Mouse (Mus musculus) limb, embryonic 14.5 days (tissue): ENCODE measurements around the gene Baiap2. TPM values are rescaled to one million over a fixed set of nuclear protein-coding genes. Genes with fewer than 3 reads are reported as not detected.

Source experiments
- ATAC-seq: fragments of 200-750 bp; cut with Nextera tagmentation; 2 replicates; pipeline ENCODE4 v1.8.0; 2017; ENCODE audit warnings: low read depth, moderate number of reproducible peaks, moderate TSS enrichment; ENCODE audit not compliant: low FRiP score
- DNase-seq: peaks from one replicate; pipeline ENCODE4 v3.0.0-alpha.2; 2015; ENCODE audit warnings: low spot score
- H3K27ac ChIP-seq: fragments of 300-500 bp; sonication (generic); replicated peaks from 2 replicates; pipeline ENCODE4 v1.5.1; 2014; ENCODE audit warnings: low read depth, mild to moderate bottlenecking, low read length, moderate library complexity, mixed read lengths
- H3K27me3 ChIP-seq: fragments of 300-500 bp; sonication (generic); 2 replicates; pipeline ENCODE4 v1.6.1; 2014; ENCODE audit warnings: low read length, mixed read lengths; ENCODE audit not compliant: control insufficient read depth, insufficient read depth
- H3K36me3 ChIP-seq: fragments of 300-500 bp; sonication (generic); 2 replicates; pipeline ENCODE4 v1.6.1; 2014; ENCODE audit warnings: mild to moderate bottlenecking, low read length, moderate library complexity, mixed read lengths; ENCODE audit not compliant: control insufficient read depth, insufficient read depth
- H3K4me1 ChIP-seq: fragments of 300-500 bp; sonication (generic); 2 replicates; pipeline ENCODE4 v1.6.1; 2014; ENCODE audit warnings: antibody characterized with exemption, low read length, mixed read lengths; ENCODE audit not compliant: control insufficient read depth, insufficient read depth
- H3K4me2 ChIP-seq: fragments of 300-500 bp; sonication (generic); replicated peaks from 2 replicates; pipeline ENCODE4 v1.6.1; 2014; ENCODE audit warnings: low read depth, mild to moderate bottlenecking, low read length, moderate library complexity; ENCODE audit not compliant: severe bottlenecking
- H3K4me3 ChIP-seq: fragments of 300-500 bp; sonication (generic); replicated peaks from 2 replicates; pipeline ENCODE4 v1.5.1; 2014; ENCODE audit warnings: low read length
- H3K9ac ChIP-seq: fragments of 300-500 bp; sonication (generic); 2 replicates; pipeline ENCODE4 v1.6.1; 2014; ENCODE audit warnings: mild to moderate bottlenecking, low read depth, low read length, moderate library complexity; ENCODE audit not compliant: severe bottlenecking
- H3K9me3 ChIP-seq: fragments of 300-500 bp; sonication (generic); 2 replicates; pipeline ENCODE4 v1.6.1; 2016; ENCODE audit warnings: low read length; ENCODE audit not compliant: control insufficient read depth
- POLR2A ChIP-seq: fragments of 200-500 bp; IDR thresholded peaks from 2 replicates; pipeline ENCODE4 v1.8.0; 2012; ENCODE audit warnings: inconsistent platforms, mild to moderate bottlenecking, moderate library complexity, borderline replicate concordance; ENCODE audit not compliant: insufficient read depth, insufficient read length; ENCODE audit errors: extremely low read depth
- WGBS: fragments of 180-500 bp; shearing (Covaris S2); extraction: QIAGEN DNeasy Blood & Tissue Kit; methylation state at CpG from one replicate; pipeline ENCODE4 v1.1.7; 2014; 5-methylcytosine and 5-hydroxymethylcytosine counted together
- polyA plus RNA-seq, 2 experiments: library from polyadenylated mRNA; depleted of rRNA in 1 of 2; stranded (reverse) in 1 of 2; unstranded in 1 of 2; fragments of >200 nt; fragmentation: Nextera tagmentation in 1 of 2; extraction: Ambion mirVana in 1 of 2; gene quantifications; 2 replicates each; pipeline versions ENCODE4 v1.2.1 to v1.2.3; 2012 to 2014

The Baiap2 gene
- polyA plus RNA-seq, 2 experiments, result 28.1 to 29.5 TPM

DNA sequence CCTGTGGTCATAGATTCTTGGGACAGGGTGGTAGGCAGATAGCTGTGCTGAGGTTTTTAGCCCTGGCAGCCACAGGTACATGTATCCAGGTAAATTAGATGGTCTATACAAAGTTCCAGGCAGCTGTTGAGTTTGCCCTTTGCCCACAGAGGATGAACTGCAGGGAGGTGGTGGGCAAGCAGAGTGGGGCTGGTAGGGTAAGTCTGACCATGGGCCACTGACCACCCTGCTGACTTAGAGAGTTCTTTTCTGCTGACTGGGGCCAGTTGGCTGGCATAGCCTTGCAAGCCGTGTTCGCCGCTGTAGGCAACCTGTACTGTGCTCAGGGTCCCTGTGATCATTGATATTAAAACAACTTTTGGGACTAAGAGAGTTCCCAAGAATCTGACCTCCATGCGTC lies 36.1 kb downstream of the Baiap2 start:
- DNase-seq, result no peak
- Histone ChIP-seq H3K4me3 (no peak overlapping the region), H3K27me3 (no peaks in the 10 kb centered on the region), H3K9me3 (no peaks in the 10 kb centered on the region), H3K36me3 (peaks cover 20% of the 10 kb centered on the region), H3K4me1 (peaks cover 3% of the 10 kb centered on the region; the same call in 1 of the 2 replicates), H3K4me2 (no peak overlapping the region), H3K9ac (no peak overlapping the region), H3K27ac (no peak overlapping the region)
- TF ChIP-seq POLR2A, result no peak
- ATAC-seq, result no peak
- 92% methylated on average over 4 of the region's 4 CpGs for WGBS

DNA sequence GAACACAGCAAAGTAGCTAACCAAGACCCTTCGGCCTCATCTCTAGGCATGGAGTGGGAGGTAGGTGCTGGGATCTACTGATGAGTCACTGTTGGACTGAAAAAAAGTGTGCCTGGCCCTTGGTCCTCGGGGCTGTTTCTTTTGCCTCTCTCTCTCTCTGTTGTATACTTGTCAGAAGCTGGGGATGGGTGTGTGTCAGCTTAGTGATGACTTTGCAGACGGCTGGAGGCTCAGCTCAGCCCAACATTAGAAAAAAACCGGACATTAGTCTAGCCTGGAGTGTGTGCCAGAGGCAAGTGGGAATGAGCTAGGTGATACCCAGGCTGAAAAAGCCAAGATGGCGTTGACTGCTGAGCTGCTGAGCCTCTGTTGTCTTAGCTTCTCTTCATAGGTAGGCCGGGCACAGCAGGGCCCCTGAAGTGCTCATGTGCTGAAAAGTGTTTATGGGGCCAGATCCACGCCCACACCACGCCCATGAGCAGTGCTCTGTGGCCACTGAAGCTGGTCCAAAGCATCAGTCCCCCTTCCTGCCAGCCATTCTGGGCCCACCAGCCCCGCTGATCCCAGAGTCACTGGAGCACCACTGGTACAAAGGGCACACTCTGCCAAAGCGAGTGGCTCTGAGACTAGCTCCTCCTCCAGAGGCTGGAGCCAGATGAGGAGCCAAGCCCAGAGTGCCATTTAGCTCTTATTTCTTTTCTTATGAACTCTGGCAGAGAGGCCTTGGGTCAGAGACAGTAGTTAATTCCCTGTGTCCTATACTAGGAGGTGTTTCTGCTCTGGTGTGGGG lies 37.2 kb downstream of the Baiap2 start:
- ATAC-seq (no peak), DNase-seq (no peak)
- Histone ChIP-seq H3K36me3 (peaks cover 20% of the 10 kb centered on the region), H3K27ac (no peak overlapping the region), H3K4me1 (peaks cover 3% of the 10 kb centered on the region; the same call in 1 of the 2 replicates), H3K4me3 (no peak overlapping the region), H3K27me3 (no peaks in the 10 kb centered on the region), H3K9me3 (no peaks in the 10 kb centered on the region), H3K4me2 (no peak overlapping the region), H3K9ac (no peak overlapping the region)
- 74% methylated on average over 10 of the region's 10 CpGs for WGBS
- TF ChIP-seq POLR2A, result no peak

DNA sequence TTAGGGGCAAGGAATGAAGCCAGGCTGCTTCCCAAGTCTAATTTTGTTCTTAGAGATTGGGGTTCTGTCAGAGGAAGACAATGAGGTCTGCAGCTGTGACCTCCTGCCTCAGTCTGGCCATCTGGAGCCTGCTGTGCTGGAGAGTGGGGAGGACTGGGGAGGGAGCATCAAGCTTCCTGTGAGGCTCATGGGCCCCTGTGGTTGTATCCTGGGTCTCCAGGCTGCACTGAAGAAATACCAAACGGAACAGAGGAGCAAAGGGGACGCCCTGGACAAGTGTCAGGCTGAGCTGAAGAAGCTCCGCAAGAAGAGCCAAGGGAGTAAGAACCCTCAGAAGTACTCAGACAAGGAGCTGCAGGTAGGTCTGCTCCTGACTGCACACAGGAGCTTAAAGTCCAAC lies 39.2 kb downstream of the Baiap2 start:
- no peak for DNase-seq
- Histone ChIP-seq H3K27ac (no peak overlapping the region), H3K4me3 (no peak overlapping the region), H3K27me3 (no peaks in the 10 kb centered on the region), H3K36me3 (peaks cover 20% of the 10 kb centered on the region), H3K9ac (no peak overlapping the region), H3K4me2 (no peak overlapping the region), H3K4me1 (peaks cover 3% of the 10 kb centered on the region; the same call in 1 of the 2 replicates), H3K9me3 (no peaks in the 10 kb centered on the region)
- no peak for TF ChIP-seq POLR2A
- WGBS, result 72% methylated on average over 3 of the region's 3 CpGs
- ATAC-seq, result no peak

- peaks cover 1% of the 10 kb centered on the region; the same call in 1 of the 2 replicates for H3K4me1 ChIP-seq
- H3K4me3 ChIP-seq, result no peak overlapping the region
- H3K27ac ChIP-seq, result no peak overlapping the region
- DNase-seq (no peak), ATAC-seq (no peak)
- peaks cover 20% of the 10 kb centered on the region for H3K36me3 ChIP-seq
- TF ChIP-seq POLR2A, result no peak
- H3K9me3 ChIP-seq, result no peaks in the 10 kb centered on the region
- no peak overlapping the region for H3K9ac ChIP-seq
- no peak overlapping the region for H3K4me2 ChIP-seq
- 92% methylated on average over 3 of the region's 3 CpGs for WGBS
- H3K27me3 ChIP-seq, result no peaks in the 10 kb centered on the region
Measured at GRCm38 (mm10) chr11:119982236-119982635, 39.7 kb downstream of the Baiap2 start.

DNA sequence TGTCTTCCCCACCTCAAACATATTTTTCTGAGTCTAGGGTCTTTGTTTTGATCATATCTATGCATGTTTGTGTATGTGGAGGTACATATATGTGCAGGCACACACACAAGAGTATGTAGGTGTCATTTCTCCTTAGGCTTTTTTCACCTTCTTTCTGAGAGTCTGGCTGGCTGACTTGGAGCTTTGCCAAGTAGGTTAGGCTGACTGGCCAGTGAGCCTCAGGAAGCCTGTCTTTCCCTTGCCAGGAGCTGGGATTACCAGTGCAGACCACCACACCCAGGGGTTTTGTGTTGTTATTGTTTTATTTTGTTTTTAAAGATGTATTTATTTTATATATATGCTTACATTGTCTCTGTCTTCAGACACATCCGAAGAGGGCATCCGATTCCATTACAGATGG lies 40.6 kb downstream of the Baiap2 start:
- no peak for ATAC-seq
- TF ChIP-seq POLR2A, result no peak
- WGBS, result 90% methylated on average over 2 of the region's 2 CpGs

More for the DNA sequence above, 40.6 kb downstream of the Baiap2 start:
- Histone ChIP-seq H3K4me1 (no peaks in the 10 kb centered on the region), H3K4me2 (no peak overlapping the region), H3K27me3 (no peaks in the 10 kb centered on the region), H3K36me3 (peaks cover 18% of the 10 kb centered on the region), H3K4me3 (no peak overlapping the region), H3K9ac (no peak overlapping the region), H3K9me3 (no peaks in the 10 kb centered on the region), H3K27ac (no peak overlapping the region)
- DNase-seq, result no peak
